Mouse (Mus musculus): ENCODE results near the gene Bcas3.

Gene Bcas3

DNA sequence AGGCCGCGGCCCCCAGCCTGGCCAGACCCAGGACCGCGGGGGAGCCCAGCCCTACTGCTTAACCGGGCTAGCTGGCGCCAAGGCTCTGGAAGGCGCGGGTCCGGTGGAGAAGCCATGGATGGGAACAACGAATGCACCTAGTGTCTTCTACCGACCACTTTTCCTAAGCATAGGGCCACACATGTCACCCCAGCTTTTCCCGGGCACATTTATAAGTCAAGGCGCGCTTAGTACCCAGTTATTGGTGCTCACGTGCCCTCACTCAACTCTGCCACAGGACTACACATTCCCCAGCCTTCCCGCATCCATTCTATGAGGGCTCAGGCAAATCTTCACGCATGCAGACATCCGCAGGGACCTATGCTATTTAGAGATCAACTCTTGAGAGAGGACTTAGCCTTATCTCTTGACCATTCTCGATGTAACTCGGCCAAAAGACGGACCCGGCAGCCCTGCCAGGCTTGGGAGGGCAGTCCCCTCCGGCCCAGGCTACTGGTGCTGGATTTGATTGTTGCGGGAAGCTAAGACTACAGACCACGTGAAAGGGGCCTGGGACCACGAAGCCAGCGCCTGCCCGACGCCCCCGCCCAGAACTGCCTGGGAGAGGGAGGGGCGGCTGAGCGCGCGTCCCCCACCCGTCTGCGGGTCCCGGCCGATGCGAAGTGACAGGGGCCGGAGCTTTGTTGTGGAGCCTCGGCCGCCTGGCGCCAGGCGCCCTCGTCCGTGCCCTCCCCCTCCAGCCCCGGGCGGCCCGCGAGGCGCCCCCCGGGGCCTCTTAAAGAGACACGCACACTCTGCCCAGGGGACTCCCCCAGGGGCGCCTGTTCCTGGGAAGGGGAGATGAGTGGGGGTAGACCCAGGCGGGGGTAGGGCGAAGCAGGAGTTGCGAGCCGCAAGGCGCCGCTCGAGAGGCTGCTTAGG lies 476.8 kb downstream of the Bcas3 start:
- DNase-seq (ENCODE audit: low spot score in 2 of 2), result no peak

DNA sequence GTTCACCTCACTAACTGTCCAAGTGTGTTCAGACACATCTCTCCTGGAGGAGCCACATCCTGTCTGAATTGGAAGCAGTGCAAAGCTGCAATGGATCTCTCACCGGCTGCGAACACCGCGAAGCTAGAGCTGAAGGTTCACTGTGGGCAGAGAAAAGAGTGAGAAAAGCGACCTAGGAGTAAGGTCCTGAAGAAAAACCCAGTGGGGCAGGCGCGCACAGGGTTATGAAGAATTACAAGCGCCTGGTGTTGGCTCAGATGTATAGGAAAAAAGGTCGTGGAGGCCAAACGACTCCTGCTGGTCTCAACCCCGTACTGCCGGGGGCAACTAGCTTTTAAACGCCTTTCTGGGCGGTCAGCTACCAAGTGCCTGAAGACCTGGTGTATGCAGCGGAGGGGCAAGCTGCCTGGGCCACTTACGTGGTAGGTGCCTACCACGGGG lies 478.0 kb downstream of the Bcas3 start:
- no peak for DNase-seq (ENCODE audit: low spot score in 2 of 2)

DNA sequence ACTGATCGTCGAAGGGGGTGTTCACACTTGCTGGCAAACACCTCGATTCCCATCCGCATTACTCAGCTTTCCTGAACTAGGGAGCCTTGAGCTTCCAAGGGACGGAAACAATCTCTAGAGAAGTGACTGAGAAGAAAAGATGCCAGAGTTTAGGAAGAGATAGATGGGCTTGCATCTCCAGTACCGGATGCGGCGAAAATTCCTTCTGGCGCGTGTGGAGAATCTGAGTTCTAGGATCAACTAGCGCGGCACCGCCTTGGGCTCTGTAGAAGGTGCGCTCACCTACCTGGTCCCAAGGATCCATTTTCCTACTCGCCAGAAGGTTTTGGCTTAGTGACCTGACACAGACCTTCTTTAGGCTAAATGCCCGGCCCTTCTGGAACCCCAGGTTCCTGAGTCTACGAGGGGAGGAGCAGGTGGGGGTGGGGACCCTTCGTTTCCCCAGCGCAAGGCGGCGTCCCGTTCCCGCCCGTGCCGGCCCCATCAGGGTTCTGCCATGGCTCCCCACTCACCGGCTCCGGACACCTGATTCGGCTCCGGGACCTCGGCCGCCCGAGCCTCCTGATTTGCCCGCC lies 478.8 kb downstream of the Bcas3 start:
- no peak for DNase-seq (ENCODE audit: low spot score in 2 of 2)

DNA sequence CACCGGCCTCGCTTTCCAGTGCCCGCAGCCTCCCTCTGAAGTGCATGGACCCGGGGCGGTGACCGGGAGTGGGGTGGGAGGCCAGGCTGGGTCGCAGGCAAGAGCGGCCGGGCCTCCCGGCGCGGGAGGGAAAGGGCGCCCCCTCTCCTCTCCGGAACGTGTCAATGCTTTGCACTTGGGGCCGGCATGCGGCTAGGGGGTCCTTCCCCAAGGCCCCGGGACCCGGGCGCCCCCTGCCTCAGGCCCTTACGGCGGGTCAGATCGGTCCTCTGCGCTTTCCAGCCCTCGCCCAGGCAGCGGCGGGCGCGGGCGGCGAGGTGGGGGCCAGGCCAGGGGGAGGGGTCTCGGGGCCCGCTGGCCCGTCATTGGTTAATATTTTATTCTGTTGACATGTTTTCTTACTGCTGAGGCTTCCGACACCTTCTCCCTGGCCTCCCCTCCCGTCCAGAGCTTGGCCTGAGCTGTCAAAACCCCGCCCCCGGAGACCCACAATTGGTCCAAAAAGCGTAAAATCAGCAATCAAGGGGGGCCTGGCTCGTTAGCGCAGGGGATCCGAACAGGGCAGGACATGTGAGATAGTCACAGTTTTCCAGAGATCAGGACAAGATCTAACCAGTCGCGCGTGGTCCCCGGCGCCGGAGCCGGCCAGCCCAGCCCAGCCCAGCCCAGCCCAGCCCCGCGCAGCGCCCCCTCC lies 479.4 kb downstream of the Bcas3 start, which contains the start of gene Tbx2:
Gene Tbx2 (plus strand): TSS at position 321 of the 694 bp plus-strand sequence.
- no peak for DNase-seq (ENCODE audit: low spot score in 2 of 2)

DNA sequence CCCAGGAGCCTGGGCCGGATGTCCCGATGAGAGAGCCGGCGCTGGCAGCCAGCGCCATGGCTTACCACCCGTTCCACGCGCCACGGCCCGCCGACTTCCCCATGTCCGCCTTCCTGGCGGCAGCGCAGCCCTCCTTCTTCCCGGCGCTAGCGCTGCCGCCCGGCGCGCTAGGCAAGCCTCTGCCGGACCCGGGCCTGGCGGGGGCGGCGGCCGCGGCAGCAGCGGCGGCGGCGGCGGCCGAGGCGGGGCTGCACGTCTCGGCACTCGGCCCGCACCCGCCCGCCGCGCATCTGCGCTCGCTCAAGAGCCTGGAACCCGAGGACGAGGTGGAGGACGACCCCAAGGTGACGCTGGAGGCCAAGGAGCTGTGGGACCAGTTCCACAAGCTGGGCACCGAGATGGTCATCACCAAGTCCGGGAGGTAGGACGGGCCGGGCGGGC lies 480.1 kb downstream of the Bcas3 start:
- no peak for DNase-seq (ENCODE audit: low spot score in 2 of 2)

DNA sequence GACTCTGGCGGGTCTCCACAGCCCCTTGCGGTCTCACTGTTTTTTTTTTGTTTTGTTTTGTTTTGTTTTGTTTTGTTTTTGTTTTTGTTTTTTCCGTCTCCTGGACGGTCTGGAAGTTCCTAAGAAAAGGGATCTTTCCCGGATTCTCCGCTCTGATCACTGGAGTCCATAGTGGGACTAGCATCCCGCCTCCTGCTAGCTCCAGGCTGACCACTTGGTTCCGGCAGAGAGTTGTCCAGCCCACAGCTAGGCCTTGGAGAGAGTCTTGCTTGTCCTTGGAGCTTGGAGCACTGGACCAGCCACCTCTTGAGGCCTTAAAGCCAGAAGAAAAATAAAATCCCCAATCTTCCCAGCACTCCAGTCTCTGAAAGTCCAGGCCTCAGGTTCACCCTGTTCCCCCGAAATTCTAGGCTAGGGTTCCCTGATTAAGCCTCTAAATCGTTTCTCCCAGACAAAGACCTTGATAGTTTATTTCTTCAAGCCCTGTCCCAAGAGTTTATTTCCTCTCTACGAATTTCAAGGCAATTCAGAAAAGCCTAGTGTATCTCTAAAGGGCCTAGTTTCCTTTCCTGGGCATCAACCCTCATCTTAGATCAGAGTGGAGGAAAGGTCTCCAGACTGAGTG lies 480.9 kb downstream of the Bcas3 start:
- DNase-seq (ENCODE audit: low spot score in 2 of 2), result no peak

DNA sequence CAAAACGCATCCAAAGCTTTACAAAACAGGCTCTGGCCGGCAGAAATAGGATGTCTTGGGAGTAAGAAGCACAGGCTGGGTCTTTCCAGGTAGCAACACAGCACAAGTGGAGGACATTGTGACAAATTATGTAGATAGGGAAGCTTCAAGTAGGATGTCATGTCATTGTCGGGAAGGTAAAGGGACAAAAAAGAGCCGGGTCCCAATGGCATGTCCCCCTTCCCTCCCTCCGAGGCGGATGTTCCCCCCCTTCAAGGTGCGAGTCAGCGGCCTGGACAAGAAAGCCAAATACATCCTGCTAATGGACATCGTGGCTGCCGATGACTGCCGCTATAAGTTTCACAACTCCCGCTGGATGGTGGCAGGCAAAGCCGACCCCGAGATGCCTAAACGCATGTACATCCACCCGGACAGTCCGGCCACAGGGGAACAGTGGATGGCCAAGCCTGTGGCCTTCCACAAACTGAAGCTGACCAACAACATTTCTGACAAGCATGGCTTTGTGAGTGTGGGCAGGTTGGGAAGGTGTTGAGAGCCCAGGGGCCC lies 481.5 kb downstream of the Bcas3 start:
- DNase-seq (ENCODE audit: low spot score in 2 of 2), result no peak

DNA sequence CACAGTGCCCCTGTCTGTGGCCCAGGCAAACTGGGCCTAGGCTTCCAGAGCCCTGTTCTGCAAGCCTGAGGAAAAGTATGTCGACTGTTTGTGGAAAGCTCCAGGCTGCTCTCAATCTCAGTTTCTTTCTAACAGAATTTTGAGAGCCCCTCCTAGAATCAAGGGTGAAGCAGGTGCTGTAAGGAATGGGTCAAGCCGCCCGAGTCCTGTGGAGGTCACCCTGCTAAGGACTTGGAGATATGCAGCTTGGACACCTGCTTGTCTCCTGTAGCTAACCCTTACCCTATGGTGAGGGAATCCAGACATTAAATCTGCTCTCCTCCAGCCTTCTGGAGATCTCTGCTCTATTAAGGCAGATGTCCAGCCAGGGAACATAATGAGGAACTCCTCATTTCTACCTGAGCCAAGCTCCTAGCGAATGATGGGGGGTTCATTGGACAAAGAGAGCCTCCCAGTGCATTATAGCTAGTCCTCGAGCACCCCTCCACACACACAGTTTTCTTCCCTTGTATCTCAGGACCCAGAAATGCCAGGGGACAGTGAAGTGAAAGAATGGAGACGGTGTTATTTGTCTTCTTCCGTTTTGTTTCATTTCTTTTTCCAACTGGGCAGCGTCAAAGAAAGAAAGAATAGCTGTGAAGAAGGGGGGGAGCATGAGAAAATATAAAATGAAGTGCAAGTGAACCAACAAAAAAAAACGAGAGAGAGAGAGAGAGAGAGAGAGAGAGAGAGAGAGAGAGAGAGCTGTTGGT lies 482.2 kb downstream of the Bcas3 start:
- DNase-seq (ENCODE audit: low spot score in 2 of 2), result no peak

DNA sequence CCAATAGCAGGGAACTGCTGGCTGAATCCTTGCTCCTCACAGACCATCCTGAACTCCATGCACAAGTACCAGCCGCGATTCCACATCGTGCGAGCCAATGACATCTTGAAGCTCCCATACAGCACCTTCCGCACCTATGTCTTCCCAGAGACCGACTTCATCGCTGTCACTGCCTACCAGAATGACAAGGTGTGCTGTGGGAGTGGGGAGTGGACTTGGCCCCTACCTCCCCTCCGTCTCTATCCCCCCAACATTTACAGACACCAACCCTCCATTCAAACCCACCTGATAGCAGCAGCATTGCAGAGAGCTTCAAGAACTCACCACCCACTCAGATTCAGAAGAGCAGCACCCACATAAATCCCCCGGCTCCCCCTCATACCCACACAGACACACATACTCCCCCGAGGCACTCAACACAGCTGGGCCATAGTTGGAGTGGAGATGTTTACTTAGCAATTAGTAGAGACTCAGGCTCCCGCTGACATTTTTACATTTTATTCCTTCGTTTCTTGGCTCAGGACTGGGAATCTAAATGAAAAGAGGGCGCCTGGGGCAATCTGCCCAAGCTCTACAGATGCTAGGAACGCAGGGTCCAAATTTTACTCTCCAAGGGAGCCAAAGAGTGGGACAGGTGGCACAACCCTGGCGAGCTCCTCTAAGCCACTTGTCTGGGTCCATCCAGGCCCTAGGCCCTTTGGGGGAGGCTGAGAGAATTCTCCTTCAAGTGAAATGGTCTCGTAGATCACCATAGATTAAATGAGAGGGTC lies 483.0 kb downstream of the Bcas3 start:
- DNase-seq (ENCODE audit: low spot score in 2 of 2), result no peak

DNA sequence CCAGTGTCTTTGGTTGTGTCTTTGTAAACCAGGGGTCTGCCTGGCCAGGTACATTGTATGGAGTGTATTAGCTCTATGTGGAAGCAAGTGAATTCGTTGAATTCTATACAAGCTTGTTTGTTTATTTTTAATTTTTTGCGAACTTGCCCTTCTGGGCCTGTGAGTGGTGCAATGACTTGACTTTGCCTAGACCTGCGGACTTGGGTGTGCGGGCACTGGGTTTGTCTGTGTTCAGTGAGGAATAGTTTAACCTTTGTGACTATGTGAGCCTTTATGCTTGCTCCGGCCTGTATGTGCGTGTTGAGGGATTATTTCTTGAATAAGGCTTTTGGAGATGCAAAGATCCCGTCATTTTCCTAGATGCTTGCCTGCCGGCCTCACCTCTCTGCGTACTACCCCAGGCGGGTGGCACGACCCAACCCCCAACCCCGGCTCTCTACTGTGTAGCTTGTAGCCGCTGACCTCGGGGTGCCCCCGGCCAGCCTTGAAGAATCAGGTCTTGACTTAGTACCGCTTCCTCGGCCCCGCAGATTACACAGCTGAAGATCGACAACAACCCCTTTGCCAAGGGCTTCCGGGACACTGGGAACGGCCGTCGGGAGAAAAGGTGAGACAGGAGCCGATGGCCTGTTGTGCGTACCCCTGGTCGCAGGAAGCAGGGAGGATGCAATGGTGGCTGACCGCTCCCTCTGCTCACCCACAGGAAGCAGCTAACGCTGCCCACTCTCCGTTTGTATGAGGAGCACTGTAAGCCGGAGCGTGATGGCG lies 483.7 kb downstream of the Bcas3 start:
- DNase-seq (ENCODE audit: low spot score in 2 of 2), result no peak

DNA sequence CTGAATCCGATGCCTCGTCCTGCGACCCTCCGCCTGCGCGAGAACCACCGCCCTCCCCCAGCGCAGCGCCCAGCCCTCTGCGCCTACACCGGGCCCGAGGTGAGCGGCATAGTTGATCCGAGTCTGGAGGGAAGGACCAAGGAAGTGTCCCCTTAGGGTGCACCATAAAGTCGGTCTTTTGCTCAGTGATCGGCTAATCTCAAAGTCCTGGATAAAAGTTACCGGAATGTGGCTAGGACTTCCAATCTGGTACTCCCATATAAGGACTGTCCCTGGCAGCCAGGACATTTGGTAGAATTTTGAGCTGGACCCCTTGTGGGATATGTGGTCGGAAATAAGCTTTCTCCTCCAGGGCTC lies 484.3 kb downstream of the Bcas3 start:
- DNase-seq (ENCODE audit: low spot score in 2 of 2), result no peak

DNA sequence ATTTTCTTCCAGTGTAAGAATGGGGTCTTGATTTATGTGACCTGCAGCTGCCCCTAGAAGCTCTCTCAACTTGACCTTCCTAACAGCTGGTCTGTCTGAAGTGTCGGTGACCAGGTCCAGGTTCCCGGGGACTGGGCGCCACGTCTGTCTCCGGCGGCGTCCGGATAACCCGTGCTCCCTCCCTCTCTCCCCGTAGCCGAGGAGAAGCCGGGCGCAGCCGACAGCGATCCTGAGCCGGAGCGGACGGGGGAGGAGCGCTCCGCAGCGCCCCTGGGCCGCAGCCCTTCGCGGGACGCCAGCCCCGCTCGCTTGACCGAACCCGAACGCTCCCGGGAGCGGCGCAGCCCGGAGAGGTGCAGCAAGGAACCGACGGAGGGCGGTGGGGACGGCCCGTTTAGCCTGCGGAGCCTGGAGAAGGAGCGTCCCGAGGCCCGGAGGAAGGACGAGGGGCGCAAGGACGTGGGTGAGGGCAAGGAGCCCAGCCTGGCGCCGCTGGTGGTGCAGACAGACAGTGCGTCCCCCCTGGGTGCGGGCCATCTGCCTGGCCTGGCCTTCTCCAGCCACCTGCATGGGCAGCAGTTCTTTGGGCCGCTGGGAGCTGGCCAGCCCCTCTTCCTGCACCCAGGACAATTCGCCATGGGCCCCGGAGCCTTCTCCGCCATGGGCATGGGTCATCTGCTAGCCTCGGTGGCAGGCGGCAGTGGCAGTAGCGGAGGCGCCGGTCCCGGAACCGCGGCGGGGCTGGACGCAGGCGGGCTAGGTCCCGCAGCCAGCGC lies 484.9 kb downstream of the Bcas3 start:
- no peak for DNase-seq (ENCODE audit: low spot score in 2 of 2)

DNA sequence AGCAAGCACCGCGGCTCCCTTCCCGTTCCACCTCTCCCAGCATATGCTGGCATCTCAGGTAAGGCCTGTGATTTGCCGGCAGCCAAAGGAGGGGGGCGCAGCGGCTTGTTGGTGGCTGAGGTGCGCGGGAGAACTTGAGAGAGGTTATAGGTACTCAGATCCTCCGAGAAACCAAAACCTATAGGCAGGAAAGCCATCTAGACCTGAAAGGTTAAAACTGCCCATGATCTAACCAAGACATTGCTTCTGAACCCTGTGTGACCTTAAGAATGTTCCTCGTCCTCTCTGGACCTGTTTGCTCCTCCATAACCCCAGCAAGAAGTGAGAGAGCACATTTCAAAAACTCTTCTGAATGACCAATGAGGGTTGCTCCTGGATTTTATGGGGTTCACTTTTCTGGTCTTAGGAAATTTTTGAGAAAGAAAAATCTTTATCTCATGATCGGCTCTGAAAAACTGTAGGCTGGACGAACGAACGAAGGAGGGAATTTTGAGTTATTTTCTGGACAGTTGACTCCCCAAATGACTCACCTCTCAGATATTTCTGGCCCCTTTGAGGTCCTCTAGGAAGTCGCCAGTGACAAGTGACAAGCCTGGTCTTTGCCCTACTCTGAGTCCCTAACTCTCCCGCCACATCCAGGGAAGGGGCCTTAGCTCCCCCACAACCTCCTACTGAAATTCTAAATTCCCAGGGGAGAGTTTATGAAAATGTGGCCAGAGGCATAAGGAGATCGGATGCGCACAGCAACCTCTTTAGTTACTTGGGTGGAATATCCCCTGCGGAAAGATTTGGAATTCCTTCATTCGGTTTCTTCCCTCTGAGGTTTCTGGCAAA lies 485.7 kb downstream of the Bcas3 start:
- no peak for DNase-seq (ENCODE audit: low spot score in 2 of 2)

DNA sequence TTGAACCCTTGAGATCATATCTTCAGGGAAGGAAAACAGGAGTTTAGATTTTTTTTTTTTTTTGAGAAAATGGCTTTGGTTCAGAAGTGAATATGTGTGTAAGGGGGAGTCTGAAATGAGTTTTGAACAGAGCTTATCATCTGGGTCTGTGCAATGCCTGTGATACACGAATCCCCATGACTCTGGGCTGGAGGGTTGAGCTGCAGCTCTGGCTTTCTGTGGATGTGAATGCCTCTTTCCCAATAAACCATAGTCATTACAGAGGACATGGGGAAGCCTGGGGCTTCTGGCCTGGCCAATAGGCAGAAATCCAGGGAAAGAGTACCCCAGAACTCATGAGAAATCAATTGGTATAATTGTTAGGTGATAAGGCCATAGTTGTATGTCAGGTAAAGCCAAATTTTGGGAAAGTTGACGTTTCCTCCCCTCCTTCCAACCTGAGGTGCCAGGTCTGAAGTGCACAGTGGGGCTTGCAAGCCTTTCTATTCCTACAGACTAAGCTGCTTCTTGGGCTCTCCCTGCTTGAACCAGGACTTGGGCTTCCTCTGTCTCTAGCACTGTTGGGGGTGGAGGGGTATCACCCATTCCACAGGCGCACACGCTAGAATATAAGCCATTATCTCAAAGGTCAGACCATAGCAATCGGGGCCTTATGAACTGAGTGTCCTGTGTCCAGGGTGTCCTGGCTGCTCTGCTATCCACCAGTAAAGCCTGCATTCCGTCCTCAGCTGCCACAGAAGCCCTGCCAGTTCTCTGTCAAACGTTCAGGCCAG lies 486.5 kb downstream of the Bcas3 start:
- DNase-seq (ENCODE audit: low spot score in 2 of 2), result no peak

DNA sequence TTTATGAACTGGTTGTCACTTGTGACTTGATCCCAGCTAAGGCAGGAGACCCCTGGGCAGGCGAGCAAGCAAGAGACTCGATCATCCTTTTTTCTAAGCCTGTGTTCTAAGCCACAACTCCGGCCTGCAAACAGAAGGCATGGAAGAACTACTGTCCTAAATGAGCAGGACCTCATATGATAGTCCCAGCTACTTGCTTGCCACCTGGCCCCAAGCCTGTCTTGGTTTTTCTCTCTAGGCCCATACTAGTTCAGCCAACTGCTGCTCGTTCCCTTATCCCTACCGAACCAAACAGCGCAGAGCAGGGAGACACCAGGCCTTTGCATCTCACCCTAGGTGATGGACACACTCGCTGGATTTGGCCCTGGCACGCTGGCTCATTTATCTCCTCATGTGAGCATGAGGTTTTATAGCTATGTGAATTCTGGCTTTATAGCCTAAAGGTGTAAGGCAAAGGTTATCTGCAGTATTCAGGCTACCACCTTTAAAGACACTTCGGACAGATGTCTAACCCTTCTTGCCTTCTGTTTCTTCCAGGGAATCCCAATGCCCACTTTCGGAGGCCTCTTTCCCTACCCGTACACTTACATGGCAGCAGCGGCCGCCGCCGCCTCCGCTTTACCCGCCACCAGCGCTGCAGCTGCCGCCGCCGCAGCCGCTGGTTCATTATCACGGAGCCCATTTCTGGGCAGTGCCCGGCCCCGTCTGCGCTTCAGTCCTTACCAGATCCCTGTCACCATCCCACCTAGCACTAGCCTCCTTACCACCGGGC lies 487.2 kb downstream of the Bcas3 start:
- DNase-seq (ENCODE audit: low spot score in 2 of 2), result no peak

DNA sequence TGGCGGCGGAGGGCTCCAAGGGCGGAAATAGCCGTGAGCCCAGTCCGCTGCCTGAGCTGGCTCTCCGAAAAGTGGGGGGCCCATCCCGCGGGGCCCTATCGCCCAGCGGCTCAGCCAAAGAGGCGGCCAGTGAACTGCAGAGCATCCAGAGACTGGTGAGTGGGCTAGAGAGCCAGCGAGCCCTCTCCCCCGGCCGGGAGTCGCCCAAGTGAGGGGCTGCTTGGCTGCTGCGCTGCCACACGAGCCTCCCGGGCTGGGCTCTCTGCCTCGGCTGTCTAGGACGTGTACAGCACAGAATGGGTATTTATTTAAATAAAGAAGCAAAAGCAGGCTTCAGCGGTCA lies 487.8 kb downstream of the Bcas3 start:
- DNase-seq (ENCODE audit: low spot score in 2 of 2), result no peak

All from frontal cortex, postnatal 36 days (tissue).